Mouse (Mus musculus) lung, postnatal 36 days (tissue): Measurements from ENCODE around the gene Strada.
A peak's percentile ranks its signal among the peaks of the same experiment; 100 is the strongest.
"Not testable (repeated sequence)": the region's sequence is repeated elsewhere in the genome, so short reads cannot be mapped to it uniquely, and the experiment has no call there.

Source experiments
- DNase-seq: peaks from one replicate; pipeline ENCODE4 v3.0.0; 2022; ENCODE audit warnings: mixed read lengths

Gene Strada

GRCm38 (mm10) chr11:106154770-106155169 is 47.2 kb downstream of the Strada start:
- DNase-seq: no peak

- DNase-seq: no peak
Measured at GRCm38 (mm10) chr11:106154091-106154490, 47.9 kb downstream of the Strada start.

GRCm38 (mm10) chr11:106152132-106152531 is 49.8 kb downstream of the Strada start:
- DNase-seq: no peak

- DNase-seq: no peak
Measured at GRCm38 (mm10) chr11:106151219-106151618, 50.7 kb downstream of the Strada start.

- DNase-seq: peak; percentile 96
Measured at GRCm38 (mm10) chr11:106134580-106135528, 67.1 kb downstream of the Strada start.

GRCm38 (mm10) chr11:106132516-106132915 is 69.5 kb downstream of the Strada start:
- DNase-seq: no peak

GRCm38 (mm10) chr11:106129477-106129876 is 72.5 kb downstream of the Strada start:
- no peak for DNase-seq

GRCm38 (mm10) chr11:106126727-106127373 is 75.1 kb downstream of the Strada start:
- DNase-seq: not testable (repeated sequence)

GRCm38 (mm10) chr11:106125827-106126226 is 76.1 kb downstream of the Strada start:
- DNase-seq: no peak

- no peak for DNase-seq
Measured at GRCm38 (mm10) chr11:106124784-106125183, 77.2 kb downstream of the Strada start.

- DNase-seq: peak; percentile 77
Measured at GRCm38 (mm10) chr11:106122736-106123135, 79.2 kb downstream of the Strada start.

- DNase-seq: no peak
Measured at GRCm38 (mm10) chr11:106122221-106122620, 79.7 kb downstream of the Strada start.
